Mouse (Mus musculus): ENCODE data around the gene Gm45233. TPM values are rescaled to one million over a fixed set of nuclear protein-coding genes. Genes with fewer than 3 reads are reported as not detected.

Gene Gm45233
- polyA plus RNA-seq, 1 experiment, result 2.6 TPM

DNA sequence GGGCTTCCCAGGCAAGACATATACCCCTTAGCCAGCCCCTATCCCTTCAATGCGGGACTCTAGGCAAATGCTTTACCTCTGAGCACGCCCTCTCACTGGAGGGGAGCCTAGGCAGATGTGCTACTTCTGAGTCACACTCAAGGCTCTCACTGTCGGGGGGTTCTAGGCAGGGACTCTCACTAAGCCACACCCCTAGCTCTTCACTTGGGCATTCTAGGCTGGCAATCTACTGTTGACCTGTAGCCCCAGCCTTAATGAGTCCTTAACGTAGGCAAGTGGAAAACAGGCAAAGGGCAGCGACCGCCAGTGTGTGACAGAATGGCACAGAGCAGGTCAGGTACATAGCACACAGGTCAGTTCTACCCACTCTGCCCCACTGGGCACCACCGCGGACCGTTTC, 46.9 kb downstream of the Gm45233 start:
- DNase-seq (ENCODE audit: extremely low spot score in 1 of 2, low spot score in 1 of 2), result no peak

DNA sequence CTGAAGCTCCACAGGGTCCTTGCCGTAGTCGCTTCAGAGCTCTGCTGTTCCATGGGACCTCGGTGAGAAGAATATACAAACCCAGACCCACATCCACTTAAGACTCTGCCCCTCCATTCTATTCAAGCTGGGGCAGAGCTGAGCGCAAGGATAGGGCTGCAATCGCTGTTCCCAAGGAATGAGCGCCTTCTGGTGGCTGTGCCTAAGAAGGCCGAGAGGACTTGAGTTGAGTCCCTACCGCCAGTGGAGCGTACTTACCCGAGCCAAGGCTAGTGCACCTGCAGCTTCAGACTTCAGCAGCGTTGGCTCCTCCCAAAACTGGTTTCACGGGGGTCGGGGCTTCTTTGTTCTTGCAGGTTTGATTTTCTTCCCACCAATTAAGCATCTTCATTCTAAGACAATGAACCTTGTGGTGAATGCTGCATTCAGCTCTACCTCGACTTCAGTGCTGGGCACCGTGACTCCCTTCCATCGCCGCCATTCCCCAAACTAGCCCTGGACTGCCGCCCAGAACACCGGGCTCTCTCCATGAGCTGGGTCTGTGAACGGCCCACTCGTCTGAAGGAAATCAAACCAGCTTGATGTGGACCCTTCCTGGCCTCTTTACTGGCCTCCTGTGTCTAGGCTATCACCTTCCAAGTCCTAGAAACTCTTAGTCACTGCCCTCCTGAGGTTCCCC, 51.6 kb downstream of the Gm45233 start:
- DNase-seq (ENCODE audit: extremely low spot score in 1 of 2, low spot score in 1 of 2), result peak; percentile 47 to 81

DNA sequence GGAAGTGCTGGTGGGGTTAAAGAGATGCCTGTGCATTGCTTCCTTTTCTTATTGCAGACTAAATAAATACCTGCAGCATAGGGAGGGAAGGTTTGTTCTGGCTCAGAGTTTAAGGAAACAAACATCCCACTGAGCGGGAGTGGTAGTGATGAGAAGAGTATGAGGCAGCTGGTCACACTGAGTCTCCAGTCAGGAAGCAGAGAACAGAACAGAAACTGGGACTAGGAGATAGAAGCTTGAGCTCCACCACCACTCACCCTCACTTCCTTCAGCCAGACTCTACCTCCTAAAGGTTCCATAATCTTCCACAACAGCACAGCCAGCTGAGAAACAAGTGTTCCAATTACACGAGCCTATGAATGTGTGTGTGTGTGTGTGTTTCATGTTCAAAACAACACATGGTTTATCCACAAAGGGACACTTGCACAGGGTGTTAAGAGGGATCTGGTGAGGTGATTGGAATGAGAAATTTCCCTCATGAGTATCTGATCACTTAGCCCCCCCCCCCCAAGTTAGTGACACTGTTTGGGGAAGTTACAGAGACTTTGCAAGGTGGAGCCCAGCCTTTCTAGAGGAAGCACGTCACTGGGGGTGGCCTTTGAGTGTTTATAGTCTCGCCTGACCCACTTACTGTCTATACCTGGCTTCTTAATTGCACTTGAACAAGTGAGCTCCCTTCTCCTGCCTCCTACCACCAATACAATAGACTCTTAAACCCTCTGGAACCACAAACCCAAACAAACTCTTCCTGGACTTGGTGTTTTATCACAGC, 68.0 kb downstream of the Gm45233 start:
- no peak for DNase-seq (ENCODE audit: extremely low spot score in 1 of 2, low spot score in 1 of 2)

DNA sequence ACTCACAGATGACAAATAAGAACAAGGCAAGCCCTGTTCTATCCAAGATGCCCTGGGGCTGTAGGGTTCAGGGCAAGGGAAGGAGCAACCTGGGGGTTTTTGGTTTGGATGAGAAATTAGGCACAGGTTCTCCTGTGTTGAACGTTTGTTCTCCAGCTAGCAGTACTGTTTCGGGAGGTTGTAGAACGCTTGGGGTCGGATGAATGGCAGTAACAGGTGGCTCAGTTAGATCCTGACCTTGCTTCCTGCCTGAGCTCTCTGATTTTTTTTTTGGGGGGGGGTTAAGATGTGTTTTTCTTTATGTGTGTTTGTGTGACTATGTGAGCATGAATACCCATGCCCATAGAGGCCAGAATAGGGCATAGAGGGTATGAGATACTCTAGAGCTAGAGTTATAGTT, 68.6 kb downstream of the Gm45233 start:
- no peak for DNase-seq (ENCODE audit: extremely low spot score in 1 of 2, low spot score in 1 of 2)

Other genes with a start within 250 kb of the Gm45233 start
- 14.8 and 19.2 TPM in 2 replicates for gene Zfp715, start 130.8 kb upstream of the Gm45233 start, polyA plus RNA-seq (2012; rRNA removed)
- 0.48 and 0.55 TPM in 2 replicates for gene Siglecf, start 92.8 kb upstream of the Gm45233 start, polyA plus RNA-seq (2012; rRNA removed)
- gene Siglecg, start 35.9 kb upstream of the Gm45233 start, polyA plus RNA-seq (2012; rRNA removed), result 0.28 and 0.32 TPM in 2 replicates
- not detected in 2 replicates for gene Lim2, start 16.5 kb upstream of the Gm45233 start, polyA plus RNA-seq (2012; rRNA removed)
- 0.20 and 0.21 TPM in 2 replicates for gene Nkg7, start 7.1 kb upstream of the Gm45233 start, polyA plus RNA-seq (2012; rRNA removed)
- gene Cldnd2, start 3.3 kb upstream of the Gm45233 start, polyA plus RNA-seq (2012; rRNA removed), result not detected in 2 replicates
- gene Etfb, start within 50 bp of the Gm45233 start, polyA plus RNA-seq (2012; rRNA removed), result 80.7 and 97.8 TPM in 2 replicates
- gene Vsig10l, start 19.0 kb downstream of the Gm45233 start, polyA plus RNA-seq (2012; rRNA removed), result 5.2 TPM in 2 replicates
- 60.7 and 69.6 TPM in 2 replicates for gene Iglon5, start 45.9 kb downstream of the Gm45233 start, polyA plus RNA-seq (2012; rRNA removed)
- gene 4931406B18Rik, start 61.8 kb downstream of the Gm45233 start, polyA plus RNA-seq (2012; rRNA removed), result 0.04 TPM in 1 of 2 replicates, not detected in the other
- 6.9 and 8.9 TPM in 2 replicates for gene Cd33, start 100.3 kb downstream of the Gm45233 start, polyA plus RNA-seq (2012; rRNA removed)
- gene Zfp658, start 118.1 kb downstream of the Gm45233 start, polyA plus RNA-seq (2012; rRNA removed), result 9.3 and 9.5 TPM in 2 replicates
- 8.3 and 9.3 TPM in 2 replicates for gene Zfp719, start 135.5 kb downstream of the Gm45233 start, polyA plus RNA-seq (2012; rRNA removed)
- 0.11 and 0.16 TPM in 2 replicates for gene Zfp819, start 163.0 kb downstream of the Gm45233 start, polyA plus RNA-seq (2012; rRNA removed)
- gene Ceacam18, start 190.6 kb downstream of the Gm45233 start, polyA plus RNA-seq (2012; rRNA removed), result not detected in 2 replicates
- 0.84 and 1.2 TPM in 2 replicates for gene Siglece, start 216.0 kb downstream of the Gm45233 start, polyA plus RNA-seq (2012; rRNA removed)
- gene Ctu1, start 227.9 kb downstream of the Gm45233 start, polyA plus RNA-seq (2012; rRNA removed), result 9.2 and 9.4 TPM in 2 replicates
- gene Klk14, start 246.3 kb downstream of the Gm45233 start, polyA plus RNA-seq (2012; rRNA removed), result 0.08 TPM in 1 of 2 replicates, not detected in the other